Mouse (Mus musculus) CD8-positive naive resting alpha-beta T cell, adult 2 months (primary cell): Measurements from ENCODE around the gene S1pr5.
"Not testable (repeated sequence)": the region's sequence is repeated elsewhere in the genome, so short reads cannot be mapped to it uniquely, and the experiment has no call there.

Experiments used
- DNase-seq, 2 experiments: peaks; one replicate each; pipeline ENCODE4 v3.0.0; 2022; ENCODE audit warnings: low read depth in 2 of 2, low spot score in 2 of 2

The S1pr5 gene

GRCm38 (mm10) chr9:21268305-21268704 lies 20.1 kb upstream of the S1pr5 start:
- DNase-seq, result no peak

GRCm38 (mm10) chr9:21266889-21267288 lies 18.6 kb upstream of the S1pr5 start:
- DNase-seq, result no peak

- DNase-seq, result no peak
Measured at GRCm38 (mm10) chr9:21265611-21266010, 17.4 kb upstream of the S1pr5 start.

- peak; percentile 77 to 86 for DNase-seq
Measured at GRCm38 (mm10) chr9:21265000-21265561, 16.8 kb upstream of the S1pr5 start, which contains the start of gene Atg4d. Atg4d (plus strand) TSS chr9:21265293.

GRCm38 (mm10) chr9:21264272-21264999 lies 16.2 kb upstream of the S1pr5 start:
- no peak for DNase-seq

- DNase-seq, result no peak
Measured at GRCm38 (mm10) chr9:21261831-21262230, 13.6 kb upstream of the S1pr5 start.

- peak; percentile 20 to 46 for DNase-seq
Measured at GRCm38 (mm10) chr9:21260491-21261040, 12.3 kb upstream of the S1pr5 start.

- not testable (repeated sequence) for DNase-seq
Measured at GRCm38 (mm10) chr9:21256349-21256748, 8.1 kb upstream of the S1pr5 start.

GRCm38 (mm10) chr9:21254690-21255089 lies 6.4 kb upstream of the S1pr5 start:
- no peak for DNase-seq

- DNase-seq, result no peak
Measured at GRCm38 (mm10) chr9:21251116-21251735, 3.0 kb upstream of the S1pr5 start.

- DNase-seq, result no peak
Measured at GRCm38 (mm10) chr9:21250509-21250908, 2.3 kb upstream of the S1pr5 start.

- DNase-seq, result no peak
Measured at GRCm38 (mm10) chr9:21249629-21250508, 1.6 kb upstream of the S1pr5 start.

- no peak for DNase-seq
Measured at GRCm38 (mm10) chr9:21246342-21246741, 1.9 kb downstream of the S1pr5 start.

- no peak for DNase-seq
Measured at GRCm38 (mm10) chr9:21245113-21245487, 3.1 kb downstream of the S1pr5 start.

GRCm38 (mm10) chr9:21244428-21245112 lies 3.7 kb downstream of the S1pr5 start:
- no peak for DNase-seq

GRCm38 (mm10) chr9:21243826-21244427 lies 4.3 kb downstream of the S1pr5 start:
- no peak for DNase-seq

- DNase-seq, result peak; percentile 75 to 88
Measured at GRCm38 (mm10) chr9:21241343-21241742, 6.9 kb downstream of the S1pr5 start.

GRCm38 (mm10) chr9:21239465-21239848 lies 8.8 kb downstream of the S1pr5 start:
- no peak for DNase-seq

- DNase-seq, result peak; percentile 60 to 68
Measured at GRCm38 (mm10) chr9:21238733-21239464, 9.3 kb downstream of the S1pr5 start, which contains the start of gene Keap1. Keap1 (minus strand) TSS chr9:21239361.
